In genomic region chr2:104096256-104096655, GRCm38 (mm10) we compare ENCODE assay signal across 9 mouse cellular contexts. TPM values are rescaled to one million over a fixed set of nuclear protein-coding genes. Genes with fewer than 3 reads are reported as not detected.
DNase-seq lines count a peak whose midpoint lies in the region; ATAC-seq and TF ChIP-seq lines count a peak whose summit lies in the region.
"Had no signal": no experiment of that assay in that cellular context is flagged by ENCODE, and none has a peak within 500 bp of the region (broad histone marks: within the 10 kb centered on the region; RNA-seq: fewer than 3 reads in every experiment).

No protein-coding gene starts in this region.

- H3K27ac ChIP-seq in heart, embryonic 16.5 days (ENCODE audit: low read length): peak overlapping the region; percentile 88
- peak overlapping the region; percentile 83 for H3K27ac ChIP-seq in bone marrow, adult 2 months (ENCODE audit: control insufficient read depth, insufficient read depth, low read depth, low read length, poor library complexity)
- peak overlapping the region; percentile 75 for H3K27ac ChIP-seq in intestine, embryonic 15.5 days
- H3K27ac ChIP-seq in midbrain, embryonic 15.5 days: 0 out of 2 replicates have a peak overlapping the region, but pooled peaks have one; percentile 51

- no peak for DNase-seq in heart, adult 18-20 months
- no peak for DNase-seq in left cerebral cortex, postnatal 14 days (ENCODE audit: low spot score in 2 of 2)
- DNase-seq in spleen, adult 18-20 months: no peak
- no peak for DNase-seq in embryo, embryonic 11 days

- no peaks in the 10 kb centered on the region for H3K27me3 ChIP-seq in heart, embryonic 16.5 days (ENCODE audit: control insufficient read depth, insufficient read depth, low read length)
- no peaks in the 10 kb centered on the region for H3K27me3 ChIP-seq in intestine, embryonic 15.5 days (replicated peaks)
- no peaks in the 10 kb centered on the region for H3K27me3 ChIP-seq in midbrain, embryonic 15.5 days (replicated peaks)

- no peak for TF ChIP-seq POLR2A in bone marrow, adult 2 months (IDR thresholded peaks at IDR 0.05; ENCODE audit: borderline replicate concordance, control insufficient read depth, low read depth, low read length)

- intact Hi-C loops in left cerebral cortex, postnatal 14 days (cut with DNase I): no loop called here

- H3K4me1 ChIP-seq in heart, embryonic 16.5 days (ENCODE audit: control insufficient read depth, insufficient read depth, low read length): peaks cover 11% of the 10 kb centered on the region
- H3K4me1 ChIP-seq in bone marrow, adult 2 months (ENCODE audit: control insufficient read depth, insufficient read depth, low read length): no peaks in the 10 kb centered on the region
- peaks cover 4% of the 10 kb centered on the region; the same call in 1 of the 2 replicates for H3K4me1 ChIP-seq in intestine, embryonic 15.5 days (replicated peaks)
- peaks cover 10% of the 10 kb centered on the region; the same call in 1 of the 2 replicates for H3K4me1 ChIP-seq in midbrain, embryonic 15.5 days

- peak overlapping the region; percentile 74 for H3K4me3 ChIP-seq in heart, embryonic 16.5 days (ENCODE audit: low read length)
- peak overlapping the region; percentile 71 for H3K4me3 ChIP-seq in bone marrow, adult 2 months (replicated peaks; ENCODE audit: control insufficient read depth, low read depth, low read length)
- peak overlapping the region; percentile 51 for H3K4me3 ChIP-seq in intestine, embryonic 15.5 days (replicated peaks)
- H3K4me3 ChIP-seq in midbrain, embryonic 15.5 days: peak overlapping the region; percentile 38

- TF ChIP-seq CTCF in bone marrow, adult 2 months (IDR thresholded peaks at IDR 0.05; ENCODE audit: control insufficient read depth, insufficient read depth, low read length): no peak

- peak overlapping the region; percentile 74 for H3K9ac ChIP-seq in heart, embryonic 16.5 days (ENCODE audit: low read length)
- H3K9ac ChIP-seq in intestine, embryonic 15.5 days: peak overlapping the region; percentile 52
- H3K9ac ChIP-seq in midbrain, embryonic 15.5 days: peak overlapping the region; percentile 46; the same call in 1 of the 2 replicates

- no peak for ATAC-seq in heart, embryonic 16.5 days (replicated peaks; ENCODE audit: extremely low read depth, insufficient read depth, low FRiP score)
- ATAC-seq in intestine, embryonic 15.5 days: peak; percentile 24
- 0 out of 2 replicates have a peak, but pooled peaks have one; percentile 37 for ATAC-seq in midbrain, embryonic 15.5 days (replicated peaks)

- peak overlapping the region; percentile 64 for H3K4me2 ChIP-seq in heart, embryonic 16.5 days (ENCODE audit: low read depth, low read length)
- H3K4me2 ChIP-seq in intestine, embryonic 15.5 days (replicated peaks): peak overlapping the region; percentile 76
- peak overlapping the region; percentile 56 for H3K4me2 ChIP-seq in midbrain, embryonic 15.5 days

- no peaks in the 10 kb centered on the region for H3K9me3 ChIP-seq in heart, embryonic 16.5 days (replicated peaks; ENCODE audit: control insufficient read depth, low read length)
- H3K9me3 ChIP-seq in intestine, embryonic 15.5 days: no peaks in the 10 kb centered on the region
- no peaks in the 10 kb centered on the region for H3K9me3 ChIP-seq in midbrain, embryonic 15.5 days

- 21% methylated on average over 10 of the region's 10 CpGs for WGBS in heart, embryonic 16.5 days
- 35% methylated on average over 10 of the region's 10 CpGs for WGBS in bone marrow, adult 2 months
- WGBS in intestine, embryonic 15.5 days: 38% methylated on average over 10 of the region's 10 CpGs
- WGBS in midbrain, embryonic 15.5 days: 45% methylated on average over 10 of the region's 10 CpGs

- no peaks in the 10 kb centered on the region for H3K36me3 ChIP-seq in heart, embryonic 16.5 days (ENCODE audit: control insufficient read depth, insufficient read depth)
- H3K36me3 ChIP-seq in intestine, embryonic 15.5 days: no peaks in the 10 kb centered on the region
- H3K36me3 ChIP-seq in midbrain, embryonic 15.5 days (replicated peaks): no peaks in the 10 kb centered on the region

RNA-seq across cellular contexts. Expression of gene Cd59a, which starts 0.7 kb away (rescaled TPM):
- 51.5 and 53.5 TPM in 2 replicates for polyA plus RNA-seq in heart, embryonic 16.5 days (2015; fragmentation: Nextera tagmentation; extraction: Ambion mirVana)
- 10 to 100 TPM; 46.8 to 57.9 TPM for total RNA-seq in heart, adult 18-20 months (2021)
- polyA plus RNA-seq in bone marrow, adult 2 months (2011; ENCODE audit: insufficient read depth, insufficient read length, low replicate concordance, missing spikeins): 22.6 and 39.7 TPM in 2 replicates
- 30.5 and 30.6 TPM in 2 replicates for polyA plus RNA-seq in intestine, embryonic 15.5 days (2015; fragmentation: Nextera tagmentation; extraction: Ambion mirVana)
- 11.8 and 12.4 TPM in 2 replicates for polyA plus RNA-seq in midbrain, embryonic 15.5 days (2015; fragmentation: Nextera tagmentation; extraction: Ambion mirVana)
- 1 to 10 TPM; 2.0 to 2.1 TPM for total RNA-seq in left cerebral cortex, postnatal 14 days (2021)

RNA-seq across cellular contexts. Expression of gene A930018P22Rik, which starts 26.3 kb away (rescaled TPM):
- polyA plus RNA-seq in heart, embryonic 16.5 days (2015; fragmentation: Nextera tagmentation; extraction: Ambion mirVana): 0.19 TPM in 1 of 2 replicates, not detected in the other
- under 1 TPM in 1 of 2 experiments, not detected in 1; 0.89 TPM for total RNA-seq in heart, adult 18-20 months (2021)
- polyA plus RNA-seq in bone marrow, adult 2 months (2011; ENCODE audit: insufficient read depth, insufficient read length, low replicate concordance, missing spikeins): not detected in 2 replicates
- 0.24 TPM in 1 of 2 replicates, not detected in the other for polyA plus RNA-seq in intestine, embryonic 15.5 days (2015; fragmentation: Nextera tagmentation; extraction: Ambion mirVana)
- not detected in 2 replicates for polyA plus RNA-seq in midbrain, embryonic 15.5 days (2015; fragmentation: Nextera tagmentation; extraction: Ambion mirVana)
- total RNA-seq in left cerebral cortex, postnatal 14 days (2021): under 1 TPM in 1 of 2 experiments, not detected in 1; 0.44 TPM
- polyA plus RNA-seq: large intestine, adult 2 months had no signal

RNA-seq across cellular contexts. Expression of gene Cd59b, which starts 26.6 kb away (rescaled TPM):
- polyA plus RNA-seq in heart, embryonic 16.5 days (2015; fragmentation: Nextera tagmentation; extraction: Ambion mirVana): 4.7 and 5.1 TPM in 2 replicates
- total RNA-seq in heart, adult 18-20 months (2021): 1 to 10 TPM; 2.9 to 3.7 TPM
- 8.4 and 11.5 TPM in 2 replicates for polyA plus RNA-seq in bone marrow, adult 2 months (2011; ENCODE audit: insufficient read depth, insufficient read length, low replicate concordance, missing spikeins)
- 5.9 and 6.7 TPM in 2 replicates for polyA plus RNA-seq in intestine, embryonic 15.5 days (2015; fragmentation: Nextera tagmentation; extraction: Ambion mirVana)
- polyA plus RNA-seq in midbrain, embryonic 15.5 days (2015; fragmentation: Nextera tagmentation; extraction: Ambion mirVana): 0.92 and 1.2 TPM in 2 replicates
- under 1 TPM; 0.59 to 0.88 TPM for total RNA-seq in left cerebral cortex, postnatal 14 days (2021)

RNA-seq across cellular contexts. Expression of gene Gm10799, which starts 27.9 kb away (rescaled TPM):
- polyA plus RNA-seq in heart, embryonic 16.5 days (2015; fragmentation: Nextera tagmentation; extraction: Ambion mirVana): not detected in 2 replicates
- not detected for total RNA-seq in heart, adult 18-20 months (2021)
- not detected in 2 replicates for polyA plus RNA-seq in bone marrow, adult 2 months (2011; ENCODE audit: insufficient read depth, insufficient read length, low replicate concordance, missing spikeins)
- polyA plus RNA-seq in intestine, embryonic 15.5 days (2015; fragmentation: Nextera tagmentation; extraction: Ambion mirVana): not detected in 2 replicates
- not detected in 2 replicates for polyA plus RNA-seq in midbrain, embryonic 15.5 days (2015; fragmentation: Nextera tagmentation; extraction: Ambion mirVana)
- not detected for total RNA-seq in left cerebral cortex, postnatal 14 days (2021)
- polyA plus RNA-seq: large intestine, adult 2 months had no signal

RNA-seq across cellular contexts. Expression of gene Gm10912, which starts 30.6 kb away (rescaled TPM):
- polyA plus RNA-seq in heart, embryonic 16.5 days (2015; fragmentation: Nextera tagmentation; extraction: Ambion mirVana): not detected in 2 replicates
- under 1 TPM in 1 of 2 experiments, not detected in 1; 0.51 TPM for total RNA-seq in heart, adult 18-20 months (2021)
- 1.4 and 1.5 TPM in 2 replicates for polyA plus RNA-seq in bone marrow, adult 2 months (2011; ENCODE audit: insufficient read depth, insufficient read length, low replicate concordance, missing spikeins)
- 0.09 TPM in 1 of 2 replicates, not detected in the other for polyA plus RNA-seq in intestine, embryonic 15.5 days (2015; fragmentation: Nextera tagmentation; extraction: Ambion mirVana)
- not detected in 2 replicates for polyA plus RNA-seq in midbrain, embryonic 15.5 days (2015; fragmentation: Nextera tagmentation; extraction: Ambion mirVana)
- total RNA-seq in left cerebral cortex, postnatal 14 days (2021): under 1 TPM; 0.19 to 0.35 TPM
- polyA plus RNA-seq: large intestine, adult 2 months had no signal
